Mouse (Mus musculus): ENCODE measurements around the gene Mapk6.
"Not testable (repeated sequence)": the region's sequence is repeated elsewhere in the genome, so short reads cannot be mapped to it uniquely, and the experiment has no call there.

Gene Mapk6

GRCm38 (mm10) chr9:75382825-75383224 is 27.0 kb downstream of the Mapk6 start:
- DNase-seq (ENCODE audit: low spot score in 2 of 2), result no peak

GRCm38 (mm10) chr9:75378774-75379173 is 31.0 kb downstream of the Mapk6 start:
- DNase-seq (ENCODE audit: low spot score in 2 of 2), result no peak

DNA sequence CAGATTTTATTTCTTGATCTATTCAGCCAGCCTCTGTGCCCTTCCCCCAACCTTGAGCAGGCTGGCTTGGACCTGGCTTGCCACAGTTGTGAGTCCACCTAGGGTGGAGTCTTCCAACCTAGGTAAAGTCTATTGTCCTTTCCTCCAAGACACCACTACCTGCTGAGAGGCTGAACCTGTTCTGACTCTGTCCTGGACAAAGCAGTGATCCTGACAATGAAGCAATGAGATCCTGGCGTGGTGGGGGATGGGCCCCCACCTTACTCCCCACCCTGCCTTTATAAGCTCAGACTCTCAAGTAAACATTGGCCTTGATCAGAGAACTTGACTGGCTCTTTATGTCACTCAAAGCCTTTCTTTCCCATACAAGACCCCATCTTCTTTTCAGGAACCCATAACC is 33.4 kb downstream of the Mapk6 start:
- no peak for DNase-seq (ENCODE audit: low spot score in 2 of 2)

- no peak for DNase-seq (ENCODE audit: low spot score in 2 of 2)
Measured at GRCm38 (mm10) chr9:75375606-75376005, 34.2 kb downstream of the Mapk6 start.

GRCm38 (mm10) chr9:75368779-75369178 is 41.0 kb downstream of the Mapk6 start:
- DNase-seq (ENCODE audit: low spot score in 2 of 2), result no peak

GRCm38 (mm10) chr9:75366191-75366590 is 43.6 kb downstream of the Mapk6 start:
- DNase-seq (ENCODE audit: low spot score in 2 of 2), result no peak

- no peak for DNase-seq (ENCODE audit: low spot score in 2 of 2)
Measured at GRCm38 (mm10) chr9:75365195-75365594, 44.6 kb downstream of the Mapk6 start.

DNA sequence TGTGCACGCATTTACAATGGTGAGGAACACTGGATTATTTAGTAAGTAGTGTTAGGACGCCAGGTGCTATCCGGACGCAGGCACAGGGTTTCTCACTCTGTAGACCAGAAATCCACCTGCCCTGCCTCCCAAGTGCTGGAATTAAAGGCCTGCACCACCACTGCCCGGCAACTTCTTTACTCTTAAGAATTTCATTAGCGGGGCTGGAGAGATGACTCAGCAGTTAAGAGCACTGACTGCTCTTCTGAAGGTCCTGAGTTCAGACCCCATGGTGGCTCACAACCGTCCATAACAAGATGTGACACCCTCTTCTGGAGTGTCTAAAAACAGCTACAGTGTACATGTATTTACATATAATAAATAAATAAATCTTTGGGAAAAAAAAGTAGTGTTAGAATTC is 46.1 kb downstream of the Mapk6 start:
- not testable (repeated sequence) for DNase-seq (ENCODE audit: low spot score in 2 of 2)

DNA sequence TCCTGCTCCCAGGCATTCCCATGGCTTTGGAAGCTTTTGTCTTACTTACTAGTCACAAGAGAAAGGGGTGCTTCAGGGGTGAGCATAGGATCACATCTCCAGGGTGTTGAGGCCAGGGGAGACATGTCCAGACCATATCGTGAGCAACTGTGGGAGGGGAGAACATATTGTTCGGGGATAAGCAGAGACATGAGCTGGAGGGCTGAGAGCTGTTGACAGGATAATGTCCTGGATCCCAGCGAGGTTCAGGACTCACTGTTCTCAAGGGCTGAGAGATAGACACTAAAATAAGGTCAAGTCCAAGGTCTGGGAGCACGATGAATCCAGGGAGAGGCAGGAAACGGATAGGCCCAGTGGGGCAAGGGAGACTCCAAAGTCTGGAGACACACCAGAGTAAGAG is 46.8 kb downstream of the Mapk6 start:
- DNase-seq (ENCODE audit: low spot score in 2 of 2), result no peak

DNA sequence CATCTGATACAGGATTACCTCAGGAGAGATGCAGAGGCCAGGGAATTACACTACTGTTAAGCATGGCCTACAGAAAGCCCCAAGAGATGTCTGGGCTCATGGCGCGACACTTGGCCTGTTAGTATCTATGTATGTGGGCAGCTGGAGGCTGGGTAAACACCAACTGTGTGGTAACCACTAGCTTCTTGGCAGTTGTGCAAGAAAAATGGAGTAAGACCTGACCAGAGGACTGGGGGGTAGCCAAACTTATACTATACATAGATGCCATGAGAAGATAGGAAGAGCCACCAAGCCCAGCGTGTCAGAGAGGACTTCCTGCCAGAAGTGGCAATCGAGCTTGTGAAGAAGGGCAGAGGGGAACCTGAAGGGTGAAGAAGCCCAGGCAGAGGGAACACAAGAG is 47.6 kb downstream of the Mapk6 start:
- no peak for DNase-seq (ENCODE audit: low spot score in 2 of 2)

DNA sequence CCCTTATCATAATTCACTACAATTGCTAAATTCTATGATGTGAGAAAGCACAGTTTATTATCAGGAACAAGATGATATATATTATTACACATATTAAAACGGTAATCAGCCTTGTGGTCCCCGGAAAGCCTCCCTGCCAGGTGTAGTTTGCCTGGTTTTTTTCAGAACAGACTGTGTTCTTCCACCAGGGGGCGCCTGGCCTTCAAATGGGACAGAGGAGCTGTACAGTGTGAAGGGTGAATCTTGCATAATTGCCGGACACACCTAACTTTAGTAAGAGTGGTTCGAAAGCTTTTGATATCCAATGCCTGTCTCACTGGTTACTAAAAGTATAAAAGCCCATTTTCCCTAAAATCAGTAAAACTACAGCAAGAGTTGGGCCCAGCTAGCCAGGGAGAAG is 48.1 kb downstream of the Mapk6 start:
- DNase-seq (ENCODE audit: low spot score in 2 of 2), result peak; percentile 41 to 88

DNA sequence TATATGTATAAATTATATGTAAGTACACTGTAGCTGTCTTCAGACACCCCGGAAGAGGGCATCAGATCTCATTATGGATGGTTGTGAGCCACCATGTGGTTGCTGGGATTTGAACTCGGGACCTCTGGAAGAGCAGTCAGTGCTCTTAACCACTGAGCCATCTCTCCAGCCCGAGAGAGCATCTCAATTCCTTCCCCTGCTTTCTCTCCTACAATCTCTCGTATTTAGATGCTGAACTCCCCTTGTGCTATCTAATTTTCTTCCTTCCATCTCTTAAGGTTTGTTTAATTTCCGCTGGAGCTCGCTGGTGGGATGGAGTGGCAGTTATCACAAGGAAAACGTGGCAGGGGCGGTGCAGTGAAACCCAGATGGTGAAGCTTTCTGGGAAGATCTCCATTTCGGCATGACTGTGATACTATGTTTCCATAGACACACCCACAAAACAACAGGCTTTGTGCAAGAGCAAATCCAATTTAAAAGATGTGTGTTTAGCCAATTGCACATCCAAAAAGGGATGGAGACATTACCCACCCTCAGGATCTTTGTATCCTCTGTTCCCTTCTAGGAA is 52.6 kb downstream of the Mapk6 start:
- DNase-seq (ENCODE audit: low spot score in 2 of 2), result no peak

DNA sequence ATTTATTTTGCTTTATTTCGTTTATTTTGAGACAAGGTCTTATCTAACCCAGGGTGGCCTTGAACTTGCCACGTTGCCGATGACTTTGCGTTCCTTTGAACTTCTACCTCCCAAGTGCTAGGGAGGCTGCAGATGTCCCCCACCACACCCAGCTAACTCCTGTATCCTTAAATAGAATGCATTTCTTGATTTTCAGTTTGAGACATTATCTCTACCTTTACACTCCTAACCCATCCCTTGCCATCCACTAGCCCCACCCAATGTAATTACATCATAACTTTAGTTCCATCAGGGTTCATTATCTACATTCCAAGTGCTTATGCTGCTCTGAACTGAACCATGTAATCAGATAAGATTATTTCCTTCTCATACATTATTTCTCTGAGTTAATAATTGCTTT is 54.0 kb downstream of the Mapk6 start:
- no peak for DNase-seq (ENCODE audit: low spot score in 2 of 2)

GRCm38 (mm10) chr9:75353094-75353493 is 56.7 kb downstream of the Mapk6 start:
- no peak for DNase-seq (ENCODE audit: low spot score in 2 of 2)

GRCm38 (mm10) chr9:75348641-75349040 is 61.2 kb downstream of the Mapk6 start:
- no peak for DNase-seq (ENCODE audit: low spot score in 2 of 2)

DNA sequence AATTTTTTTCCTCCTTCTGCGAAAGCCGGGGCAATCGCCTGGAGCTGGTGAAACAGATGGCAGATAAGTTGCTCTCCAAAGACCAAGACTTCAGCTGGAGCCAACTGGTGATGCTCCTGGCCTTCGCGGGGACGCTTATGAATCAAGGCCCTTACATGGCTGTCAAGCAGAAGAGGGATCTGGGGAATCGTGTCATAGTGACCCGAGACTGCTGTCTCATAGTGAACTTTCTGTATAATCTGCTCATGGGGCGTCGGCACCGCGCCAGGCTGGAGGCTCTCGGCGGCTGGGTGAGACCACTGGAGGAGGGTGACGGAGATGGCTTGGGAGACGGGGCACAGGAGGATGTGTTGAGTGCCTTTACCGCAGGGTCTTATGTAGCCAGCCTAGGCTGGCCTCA is 61.7 kb downstream of the Mapk6 start:
- DNase-seq (ENCODE audit: low spot score in 2 of 2), result no peak

GRCm38 (mm10) chr9:75347458-75347857 is 62.3 kb downstream of the Mapk6 start, which contains the start of gene Bcl2l10:
TSS of gene Bcl2l10 (plus strand) at chr9:75347758.
- DNase-seq (ENCODE audit: low spot score in 2 of 2), result no peak

DNA sequence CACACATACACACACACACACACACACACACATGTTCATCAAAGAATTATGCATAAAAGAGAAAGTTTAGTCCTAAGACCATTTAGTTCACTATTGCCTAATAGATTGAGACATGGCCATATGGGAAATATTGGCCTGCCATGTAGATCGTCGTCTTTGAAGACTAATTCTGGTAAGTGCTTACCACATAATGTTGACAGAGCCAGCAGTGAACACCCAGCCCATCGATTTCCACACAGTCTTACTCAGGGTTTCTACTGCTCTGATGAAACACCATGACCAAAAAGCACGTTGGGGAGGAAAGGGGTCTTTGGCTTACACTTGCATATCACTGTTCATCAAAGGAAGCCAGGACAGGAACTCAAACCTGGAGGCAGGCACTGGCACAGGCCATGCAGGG is 67.4 kb downstream of the Mapk6 start:
- DNase-seq (ENCODE audit: low spot score in 2 of 2), result no peak

DNA sequence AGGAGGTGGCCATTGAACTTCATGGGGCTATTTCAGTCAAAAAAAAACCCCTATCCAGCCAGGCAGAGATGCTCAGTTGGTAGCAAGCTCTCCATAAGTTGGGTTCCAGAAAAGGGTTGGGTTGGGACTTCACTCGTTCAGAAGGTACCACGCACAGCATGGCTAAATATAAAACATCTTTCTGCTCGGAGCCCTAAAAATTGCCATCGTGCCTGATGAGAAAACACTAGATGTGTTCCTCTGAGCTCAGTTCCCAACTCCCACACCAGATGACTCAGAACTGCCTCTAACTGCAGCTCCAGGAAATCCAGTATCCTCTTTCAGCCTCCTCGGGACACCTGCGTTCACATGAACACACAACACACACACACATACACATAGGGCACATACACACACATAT is 71.8 kb downstream of the Mapk6 start:
- DNase-seq (ENCODE audit: low spot score in 2 of 2), result no peak

DNA sequence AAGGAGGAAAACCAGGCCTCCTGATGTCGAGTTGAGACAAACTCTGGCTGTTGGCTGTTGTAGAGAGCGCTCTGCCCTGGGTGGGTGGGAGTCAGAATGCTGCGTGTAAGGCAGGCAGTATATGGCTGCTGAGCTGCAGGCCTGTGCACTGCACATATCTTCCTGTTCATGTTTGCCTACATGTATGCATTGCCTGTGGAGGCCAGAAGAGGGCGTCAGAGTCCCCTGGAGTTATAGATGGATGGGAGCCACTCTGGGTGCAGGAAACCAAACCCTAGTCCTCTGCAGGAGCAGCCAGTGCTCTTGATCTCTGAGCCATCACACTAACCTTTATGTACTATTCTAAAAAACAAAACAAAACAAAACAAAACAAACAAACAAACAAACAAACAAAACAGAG is 75.4 kb downstream of the Mapk6 start:
- no peak for DNase-seq (ENCODE audit: low spot score in 2 of 2)

DNA sequence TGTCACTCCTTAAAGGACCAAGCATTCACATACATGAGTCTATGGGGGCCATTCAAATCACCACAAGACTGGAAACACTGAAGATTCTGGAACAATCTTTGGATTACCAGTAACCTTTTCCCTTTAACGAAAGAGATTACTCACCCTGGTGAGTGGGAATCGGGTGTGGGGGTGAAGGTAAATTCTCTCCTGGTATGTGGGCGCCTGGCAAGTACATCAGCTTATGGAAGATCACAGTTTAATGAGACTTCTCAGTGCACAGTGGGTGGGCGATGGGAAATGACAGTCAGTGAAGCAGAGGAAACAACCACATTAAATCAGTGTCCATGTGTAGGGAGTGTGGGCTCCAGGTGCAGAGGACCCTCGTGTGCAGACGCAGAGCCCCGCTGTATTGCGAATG is 79.0 kb downstream of the Mapk6 start:
- no peak for DNase-seq (ENCODE audit: low spot score in 2 of 2)

GRCm38 (mm10) chr9:75328047-75328446 is 81.8 kb downstream of the Mapk6 start:
- DNase-seq (ENCODE audit: low spot score in 2 of 2), result no peak

DNA sequence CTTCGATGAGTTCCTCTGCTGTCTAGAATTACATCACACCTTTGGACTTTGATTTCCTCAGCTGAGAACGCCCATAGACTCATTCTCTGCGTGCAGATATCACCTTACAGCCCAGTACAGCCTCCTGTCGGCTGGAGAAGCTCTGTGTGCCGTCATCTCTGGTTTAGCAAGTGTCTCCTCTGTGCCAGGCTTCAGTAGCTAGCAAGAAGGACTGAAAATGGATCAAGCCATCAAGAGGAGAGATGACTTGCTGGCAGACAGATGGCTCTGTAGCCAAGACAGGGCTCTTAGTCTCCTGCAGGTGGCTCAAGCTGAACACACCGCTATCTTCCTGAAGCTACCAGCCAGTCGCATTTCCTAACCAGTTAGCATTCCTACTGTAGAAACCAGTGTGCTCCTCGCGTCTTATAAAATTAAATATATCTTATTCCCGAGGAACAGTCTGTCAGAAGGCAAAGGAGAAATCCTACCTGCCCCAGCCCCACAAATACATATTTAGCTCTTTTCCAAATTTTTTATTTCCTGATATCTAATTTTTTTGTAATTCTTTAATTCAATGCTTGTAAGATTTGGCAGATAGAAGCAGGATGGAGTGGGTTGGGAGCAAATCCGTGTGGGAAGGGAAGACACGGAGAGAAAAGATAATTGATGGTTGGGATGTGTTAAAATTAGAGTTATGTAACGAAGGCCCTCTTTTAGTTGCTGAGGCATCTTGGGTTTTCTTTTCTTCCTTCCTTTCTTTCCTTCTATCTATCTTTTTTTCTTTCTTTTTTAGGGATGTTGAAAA is 87.5 kb downstream of the Mapk6 start:
- DNase-seq (ENCODE audit: low spot score in 2 of 2), result no peak

DNA sequence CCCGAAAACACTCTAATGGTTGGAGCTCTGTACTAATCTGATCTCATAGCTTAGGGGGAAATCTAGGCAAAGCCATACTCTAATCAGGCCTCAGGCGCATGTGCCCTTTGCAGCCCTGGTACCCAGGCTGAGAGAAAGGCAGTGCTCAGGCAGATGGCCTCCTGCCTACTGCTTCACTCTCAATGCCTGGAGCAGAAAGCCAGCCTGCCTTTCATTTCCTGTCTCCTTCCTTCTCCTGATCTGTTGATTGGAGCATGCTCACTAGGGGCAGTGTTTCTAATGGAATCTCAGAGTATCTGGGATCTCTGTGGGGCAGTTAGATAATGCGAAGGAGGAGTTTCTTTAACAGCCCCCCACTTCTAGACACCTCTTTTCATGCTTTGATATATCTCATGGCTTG is 90.4 kb downstream of the Mapk6 start:
- DNase-seq (ENCODE audit: low spot score in 2 of 2), result no peak
